Mouse (Mus musculus) myocyte (in vitro differentiated cells): ENCODE data around the gene Ttc28. TPM values are rescaled to one million over a fixed set of nuclear protein-coding genes. Genes with fewer than 3 reads are reported as not detected.
A peak's percentile ranks its signal among the peaks of the same experiment; 100 is the strongest.

Experiments
- H3K27me3 ChIP-seq: one replicate; pipeline ENCODE4 v1.6.1; 2011; ENCODE audit not compliant: control insufficient read depth, insufficient read depth, insufficient read length
- H3K36me3 ChIP-seq: one replicate; pipeline ENCODE4 v1.6.1; 2011; ENCODE audit not compliant: control insufficient read depth, insufficient read depth
- H3K4me2 ChIP-seq: one replicate; pipeline ENCODE4 v1.6.1; 2011; ENCODE audit warnings: low read depth, control low read depth
- H3K4me3 ChIP-seq: one replicate; pipeline ENCODE4 v1.5.1; 2011; ENCODE audit warnings: mild to moderate bottlenecking, control low read depth, moderate library complexity
- H3K79me2 ChIP-seq: one replicate; pipeline ENCODE4 v1.6.1; 2011; ENCODE audit not compliant: control insufficient read depth, insufficient read depth
- H3ac ChIP-seq: one replicate; pipeline ENCODE4 v1.6.1; 2011; ENCODE audit not compliant: control insufficient read depth, insufficient read length
- CEBPB ChIP-seq: IDR thresholded peaks from 2 replicates; pipeline ENCODE4 v1.6.1; 2011; ENCODE audit warnings: mild to moderate bottlenecking, moderate library complexity; ENCODE audit not compliant: poor library complexity, insufficient read depth, severe bottlenecking
- E2F4 ChIP-seq: IDR thresholded peaks from one replicate; pipeline ENCODE4 v1.6.1; 2011; ENCODE audit warnings: mild to moderate bottlenecking, control low read depth, moderate library complexity; ENCODE audit not compliant: insufficient read depth
- MAX ChIP-seq: IDR thresholded peaks from one replicate; pipeline ENCODE4 v1.6.1; 2011; ENCODE audit warnings: low read depth, mild to moderate bottlenecking, control low read depth
- MYOD1 ChIP-seq, 3 experiments: IDR thresholded peaks; one replicate each; pipeline ENCODE4 v1.6.1; 2011; ENCODE audit warnings: control low read depth in 2 of 3, low read depth in 2 of 3, mild to moderate bottlenecking in 2 of 3, moderate library complexity in 1 of 3; ENCODE audit not compliant: insufficient read length in 2 of 3, control insufficient read depth in 1 of 3
- MYOG ChIP-seq, 3 experiments: IDR thresholded peaks; one replicate each; pipeline ENCODE4 v1.6.1; 2011; ENCODE audit warnings: control low read depth in 2 of 3, low read depth in 2 of 3, mild to moderate bottlenecking in 2 of 3; ENCODE audit not compliant: insufficient read length in 2 of 3, control insufficient read depth in 1 of 3, insufficient read depth in 1 of 3
- POLR2A ChIP-seq: IDR thresholded peaks from one replicate; pipeline ENCODE4 v1.6.1; 2011; ENCODE audit warnings: low read depth, mild to moderate bottlenecking, control low read depth, moderate library complexity; ENCODE audit not compliant: insufficient read length
- POLR2AphosphoS2 ChIP-seq: IDR thresholded peaks from one replicate; pipeline ENCODE4 v1.6.1; 2011; ENCODE audit warnings: low read depth, control low read depth; ENCODE audit not compliant: insufficient read length
- REST ChIP-seq: IDR thresholded peaks from one replicate; pipeline ENCODE4 v1.6.1; 2011; ENCODE audit warnings: mild to moderate bottlenecking, control low read depth, moderate library complexity; ENCODE audit not compliant: insufficient read depth, insufficient read length
- SRF ChIP-seq: IDR thresholded peaks from one replicate; pipeline ENCODE4 v1.6.1; 2011; ENCODE audit warnings: low read depth; ENCODE audit not compliant: control insufficient read depth, insufficient read length
- TCF12 ChIP-seq: IDR thresholded peaks from one replicate; pipeline ENCODE4 v1.6.1; 2011; ENCODE audit warnings: mild to moderate bottlenecking, control low read depth; ENCODE audit not compliant: poor library complexity, insufficient read depth, severe bottlenecking
- TCF3 ChIP-seq: IDR thresholded peaks from one replicate; pipeline ENCODE4 v1.6.1; 2011; ENCODE audit warnings: low read depth, control low read depth; ENCODE audit not compliant: insufficient read length
- USF1 ChIP-seq: IDR thresholded peaks from one replicate; pipeline ENCODE4 v1.6.1; 2011; ENCODE audit warnings: low read depth, mild to moderate bottlenecking, control low read depth, moderate library complexity
- polyA plus RNA-seq: library from polyadenylated mRNA; unstranded; fragments of >200 nt; fragmentation: generic; extraction: Trizol; gene quantifications from one replicate; pipeline ENCODE4 v1.2.1, GENCODE M21; 2012; ENCODE audit warnings: missing spikeins

Ttc28 gene
- polyA plus RNA-seq, 1 experiment = 8.5 TPM

DNA sequence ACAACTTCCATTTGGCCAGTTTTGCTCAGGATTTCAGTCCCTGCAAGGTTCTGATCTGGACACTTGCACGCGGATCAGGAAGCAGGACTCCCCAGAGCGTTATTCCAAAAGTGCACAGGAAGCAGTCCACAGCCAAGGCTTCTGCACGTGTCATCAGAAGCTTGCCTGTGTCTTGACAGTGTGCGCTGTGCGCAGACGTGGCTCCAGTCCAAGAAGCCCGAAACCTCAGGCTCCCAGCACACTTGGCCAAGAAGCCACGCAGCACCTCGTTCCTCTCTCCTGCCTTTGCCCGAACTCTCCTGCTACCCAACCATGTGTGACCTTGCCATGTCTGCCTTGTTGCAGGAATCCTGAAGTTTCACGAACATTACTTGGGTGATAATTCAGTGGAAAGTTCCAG, 355.5 kb downstream of the Ttc28 start:
- Histone ChIP-seq H3K4me2 (no peak overlapping the region), H3K36me3 (no peaks in the 10 kb centered on the region), H3K27me3 (no peaks in the 10 kb centered on the region), H3K4me3 (no peak overlapping the region), H3ac (no peak overlapping the region), H3K79me2 (no peaks in the 10 kb centered on the region)
- TF ChIP-seq TCF3 (no peak), MYOD1 (IDR thresholded peaks at IDR 0.05; ENCODE audit: control insufficient read depth in 1 of 3, insufficient read length in 2 of 3, low read depth in 2 of 3) (no peak), CEBPB (no peak), TCF12 (no peak), MYOG (IDR thresholded peaks at IDR 0.05; ENCODE audit: control insufficient read depth in 1 of 3, insufficient read depth in 1 of 3, insufficient read length in 2 of 3, low read depth in 2 of 3) (no peak), REST (no peak), POLR2AphosphoS2 (no peak)

- Histone ChIP-seq H3K79me2 (no peaks in the 10 kb centered on the region), H3K4me2 (peak overlapping the region; percentile 30), H3ac (no peak overlapping the region), H3K27me3 (no peaks in the 10 kb centered on the region), H3K4me3 (no peak overlapping the region), H3K36me3 (no peaks in the 10 kb centered on the region)
- TF ChIP-seq POLR2AphosphoS2 (no peak), TCF12 (peak; percentile 62), SRF (no peak), CEBPB (no peak), USF1 (no peak), MAX (no peak), MYOD1 (IDR thresholded peaks at IDR 0.05; ENCODE audit: control insufficient read depth in 1 of 3, insufficient read length in 2 of 3, low read depth in 2 of 3) (peak in 2 of 3 experiments; percentile 84 to 90), TCF3 (peak; percentile 58), MYOG (IDR thresholded peaks at IDR 0.05; ENCODE audit: control insufficient read depth in 1 of 3, insufficient read depth in 1 of 3, insufficient read length in 2 of 3, low read depth in 2 of 3) (peak; percentile 53 to 90 (median 56))
Measured at GRCm38 (mm10) chr5:111237176-111237636, 357.6 kb downstream of the Ttc28 start.

GRCm38 (mm10) chr5:111239223-111239622, 359.6 kb downstream of the Ttc28 start:
- Histone ChIP-seq H3K4me2 (no peak overlapping the region), H3K36me3 (no peaks in the 10 kb centered on the region)
- TF ChIP-seq CEBPB = no peak
- no peak for TF ChIP-seq E2F4
- TF ChIP-seq SRF = no peak
- no peak for TF ChIP-seq TCF3
- TF ChIP-seq MYOD1 (IDR thresholded peaks at IDR 0.05; ENCODE audit: control insufficient read depth in 1 of 3, insufficient read length in 2 of 3, low read depth in 2 of 3) = no peak
- TF ChIP-seq POLR2AphosphoS2 = no peak

DNA sequence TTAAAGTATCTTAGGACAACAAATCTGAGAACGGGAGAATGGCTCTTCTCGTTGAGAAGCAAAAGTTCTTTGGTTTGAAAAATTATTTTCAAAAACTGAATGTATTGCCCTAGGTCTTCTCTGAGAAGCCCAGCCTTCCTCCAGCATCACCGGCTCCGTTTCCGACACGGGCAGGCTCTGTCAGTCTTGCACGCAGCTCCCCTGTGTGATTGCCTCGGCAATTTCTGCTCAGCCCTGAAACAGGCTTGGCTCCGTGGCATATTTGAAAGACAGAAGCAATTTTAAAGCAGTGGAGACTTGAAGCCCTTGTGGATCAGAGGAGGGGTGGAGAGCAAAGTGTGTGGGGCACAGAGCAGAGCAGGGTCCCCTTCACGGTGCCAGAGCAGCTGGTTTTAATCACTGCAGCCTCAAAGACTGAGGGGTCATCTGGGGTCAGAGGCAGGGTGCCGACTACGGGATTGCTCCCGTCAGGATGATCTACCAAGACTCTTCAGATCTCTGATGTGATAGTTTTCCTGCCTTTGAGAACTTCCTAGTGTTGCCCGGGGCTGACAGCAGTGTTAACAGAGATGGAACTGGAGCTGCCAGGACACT, 363.9 kb downstream of the Ttc28 start:
- Histone ChIP-seq H3K79me2 (no peaks in the 10 kb centered on the region), H3ac (no peak overlapping the region), H3K4me2 (no peak overlapping the region), H3K27me3 (no peaks in the 10 kb centered on the region), H3K36me3 (no peaks in the 10 kb centered on the region), H3K4me3 (no peak overlapping the region)
- TF ChIP-seq REST (no peak), MYOD1 (IDR thresholded peaks at IDR 0.05; ENCODE audit: control insufficient read depth in 1 of 3, insufficient read length in 2 of 3, low read depth in 2 of 3) (no peak), CEBPB (no peak), POLR2A (no peak)

More at GRCm38 (mm10) chr5:111239223-111239622, 359.6 kb downstream of the Ttc28 start:
- Histone ChIP-seq H3K79me2 (no peaks in the 10 kb centered on the region), H3ac (no peak overlapping the region), H3K27me3 (no peaks in the 10 kb centered on the region), H3K4me3 (no peak overlapping the region)

DNA sequence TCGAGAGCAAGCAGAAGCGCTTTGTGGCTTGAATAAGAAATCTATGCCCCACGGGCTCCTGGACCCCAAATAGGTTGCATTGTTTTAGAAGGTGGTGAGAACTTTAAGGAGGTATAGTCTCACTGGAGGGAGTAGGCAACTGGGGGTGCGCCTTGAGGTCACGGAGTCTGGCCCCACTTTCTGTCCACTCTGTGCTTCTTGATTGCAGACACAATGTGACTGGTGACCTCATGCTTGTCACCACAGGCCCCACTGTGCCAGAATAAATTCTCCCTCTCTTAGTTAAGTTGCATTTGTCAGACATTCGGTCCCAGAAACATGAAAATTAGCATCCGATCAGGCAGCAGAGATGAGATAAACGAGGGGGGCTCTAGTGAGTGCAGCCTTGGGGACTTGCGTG, 364.5 kb downstream of the Ttc28 start:
- TF ChIP-seq REST (no peak), SRF (no peak), MYOD1 (IDR thresholded peaks at IDR 0.05; ENCODE audit: control insufficient read depth in 1 of 3, insufficient read length in 2 of 3, low read depth in 2 of 3) (no peak), TCF12 (no peak), USF1 (no peak), CEBPB (no peak), TCF3 (no peak), POLR2AphosphoS2 (no peak), E2F4 (no peak), MAX (no peak), POLR2A (no peak), MYOG (IDR thresholded peaks at IDR 0.05; ENCODE audit: control insufficient read depth in 1 of 3, insufficient read depth in 1 of 3, insufficient read length in 2 of 3, low read depth in 2 of 3) (no peak)
- Histone ChIP-seq H3ac (no peak overlapping the region), H3K79me2 (no peaks in the 10 kb centered on the region), H3K27me3 (no peaks in the 10 kb centered on the region), H3K4me3 (no peak overlapping the region), H3K36me3 (no peaks in the 10 kb centered on the region), H3K4me2 (no peak overlapping the region)
